Mouse (Mus musculus) gastrocnemius, adult 18-20 months (tissue): ENCODE measurements at regions not wholly inside any gene's neighbourhood (a gene's known extent, or its start where the extent isn't known, plus 50 kb on each side); places are given as distances from the start of the nearest gene placed in this dataset.
"Not testable (repeated sequence)": the region's sequence is repeated elsewhere in the genome, so short reads cannot be mapped to it uniquely, and the experiment has no call there.

ENCODE experiments used
- DNase-seq: peaks from one replicate; pipeline ENCODE4 v3.0.0; 2021; ENCODE audit warnings: low spot score

DNA sequence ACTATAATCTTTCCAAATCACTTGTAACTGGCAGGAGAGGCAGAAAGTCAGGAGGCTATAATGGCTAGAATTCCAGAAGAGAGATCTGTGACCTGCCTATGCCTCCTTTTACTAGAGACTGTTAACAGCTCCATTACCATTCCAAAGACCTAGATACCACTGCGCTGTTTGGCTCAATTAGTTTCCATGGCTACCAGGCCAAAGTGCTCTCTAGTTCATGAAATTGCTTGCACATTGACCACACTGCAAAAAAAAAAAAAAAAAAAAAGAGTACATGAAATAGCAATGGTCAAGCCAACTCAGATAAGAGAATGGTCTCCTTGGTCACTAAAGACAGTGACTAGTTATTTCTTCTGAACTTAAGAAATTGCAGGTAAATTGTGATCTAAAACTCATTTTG is 366.5 kb upstream of the Grid2 start:
- no peak for DNase-seq

DNA sequence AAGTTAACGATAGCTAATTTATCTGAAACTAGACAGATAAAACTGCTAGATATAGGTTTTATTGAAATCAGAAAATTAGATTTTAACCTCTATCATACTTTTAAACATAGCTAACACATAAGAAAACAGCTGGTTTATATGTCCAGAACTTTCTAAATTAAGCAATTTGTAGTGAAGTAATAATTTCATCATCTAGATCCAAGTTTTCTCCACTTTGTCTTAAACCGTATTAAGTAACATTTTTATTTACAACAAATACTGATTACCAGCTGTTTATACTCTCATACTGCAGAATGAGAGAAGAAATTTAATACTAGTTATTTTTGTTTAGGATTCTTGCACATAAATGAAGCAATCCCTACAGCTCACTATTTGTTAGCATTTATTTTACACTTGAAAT is 342.9 kb upstream of the Grid2 start:
- DNase-seq: no peak

DNA sequence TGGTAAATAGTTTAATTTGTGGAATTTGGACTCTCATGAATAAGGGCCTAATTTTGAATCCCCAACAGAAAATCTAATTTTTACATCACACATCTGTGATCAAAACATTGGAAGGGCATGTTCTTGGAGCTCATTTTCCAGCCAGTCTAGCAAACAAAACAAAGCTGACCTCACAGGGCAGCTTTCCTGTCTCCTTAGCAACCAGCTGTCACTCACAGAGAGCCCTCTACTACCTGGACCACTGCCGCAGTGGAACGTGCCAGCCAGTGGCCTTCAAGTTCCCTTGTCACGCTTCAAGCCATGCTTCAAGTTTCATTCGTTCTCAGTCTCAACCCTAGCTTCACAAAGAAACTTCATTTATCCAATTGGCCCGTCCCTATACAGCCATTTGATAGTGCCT is 338.6 kb upstream of the Grid2 start:
- DNase-seq: not testable (repeated sequence)

DNA sequence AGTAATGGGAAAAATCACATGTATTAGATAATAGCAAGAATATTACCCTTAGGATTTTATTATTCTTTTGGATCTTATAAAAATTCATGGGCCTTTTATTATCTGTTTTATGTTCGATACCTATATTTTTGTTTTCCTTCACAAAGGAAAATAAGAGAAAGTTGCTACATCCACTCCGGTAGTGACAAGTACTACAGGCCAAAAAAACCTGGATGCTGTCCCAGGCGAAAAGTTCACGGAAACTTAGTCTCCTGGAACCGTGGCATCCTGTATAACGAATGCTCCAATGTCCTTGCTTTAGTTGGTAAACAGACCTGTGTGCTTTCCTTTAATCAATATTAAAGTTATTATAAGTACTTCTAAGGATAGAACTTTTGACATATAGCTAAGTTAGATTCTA is 337.7 kb upstream of the Grid2 start:
- peak; percentile 15 for DNase-seq

DNA sequence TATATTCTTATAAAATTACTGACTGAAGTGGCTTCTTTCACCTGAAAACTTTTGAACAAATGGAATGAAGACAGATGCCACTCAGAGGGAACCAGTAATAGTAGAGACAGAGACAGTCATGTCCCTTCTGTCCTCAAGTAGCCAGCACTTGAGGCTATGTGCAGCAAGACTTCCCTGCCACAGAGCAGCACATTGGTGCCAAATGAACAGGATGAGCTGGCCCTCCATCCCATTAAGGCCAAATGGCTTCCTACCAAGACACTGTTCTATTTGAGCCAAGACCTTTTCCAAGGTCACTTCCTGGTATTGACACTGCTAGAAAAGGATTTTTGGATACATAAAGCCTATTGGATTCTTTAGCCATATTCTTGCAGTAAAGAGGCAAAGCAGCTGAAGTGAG is 336.6 kb upstream of the Grid2 start:
- DNase-seq: peak; percentile 19
